Mouse (Mus musculus) cerebellum, adult 2 months (tissue): ENCODE measurements around the gene Usp7.

ENCODE experiments used
- CTCF ChIP-seq: fragments of 200-500 bp; IDR thresholded peaks from 2 replicates; pipeline ENCODE4 v1.5.1; 2011; ENCODE audit warnings: low read depth, mild to moderate bottlenecking, control low read depth, low read length, moderate library complexity, borderline replicate concordance; ENCODE audit not compliant: insufficient read depth
- POLR2A ChIP-seq: fragments of 200-500 bp; IDR thresholded peaks from 2 replicates; pipeline ENCODE4 v1.6.1; 2011; ENCODE audit warnings: low read length, control low read depth, borderline replicate concordance; ENCODE audit not compliant: insufficient read depth

DNA sequence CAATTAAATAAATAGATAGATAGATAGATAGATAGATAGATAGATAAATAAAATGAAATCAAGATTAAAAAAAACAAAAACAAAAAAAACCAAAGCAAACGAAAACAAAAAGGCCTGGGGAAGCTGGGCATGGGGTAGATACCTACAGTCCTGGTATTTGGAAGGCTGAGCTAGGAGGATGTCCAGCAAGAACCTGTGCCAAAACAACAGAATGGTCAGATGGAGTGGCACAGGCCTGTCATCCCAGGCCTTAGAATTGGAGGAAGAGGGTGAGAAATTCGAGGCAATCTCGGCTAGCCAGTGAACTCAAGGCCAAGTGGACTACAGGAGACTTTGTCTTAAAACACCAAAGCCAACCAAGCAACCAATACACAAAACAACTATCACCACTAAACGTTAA, 25.8 kb upstream of the Usp7 start:
- TF ChIP-seq CTCF (no peak), POLR2A (no peak)
